Mouse (Mus musculus) lung, postnatal 0 days (tissue): ENCODE measurements around the gene Cdkn1c. TPM values are rescaled to one million over a fixed set of nuclear protein-coding genes. Genes with fewer than 3 reads are reported as not detected.
A peak's percentile ranks its signal among the peaks of the same experiment; 100 is the strongest.

Experiments used
- ATAC-seq: fragments of 200-750 bp; cut with Nextera tagmentation; 2 replicates; pipeline ENCODE4 v1.8.0; 2017; ENCODE audit warnings: moderate library complexity
- DNase-seq: peaks from one replicate; pipeline ENCODE4 v3.0.0-alpha.2; 2016; ENCODE audit warnings: low spot score
- H3K27ac ChIP-seq: fragments of 300-500 bp; sonication (generic); 2 replicates; pipeline ENCODE4 v1.5.1; 2014; ENCODE audit warnings: antibody characterized with exemption, mild to moderate bottlenecking, low read length, mixed read lengths
- H3K27me3 ChIP-seq: fragments of 300-500 bp; sonication (generic); replicated peaks from 2 replicates; pipeline ENCODE4 v1.6.1; 2014; ENCODE audit warnings: low read length, mixed read lengths; ENCODE audit not compliant: insufficient read depth
- H3K36me3 ChIP-seq: fragments of 300-500 bp; sonication (generic); 2 replicates; pipeline ENCODE4 v1.6.1; 2014; ENCODE audit warnings: low read length, mixed read lengths; ENCODE audit not compliant: insufficient read depth
- H3K4me1 ChIP-seq: fragments of 300-500 bp; sonication (generic); 2 replicates; pipeline ENCODE4 v1.6.1; 2014; ENCODE audit warnings: antibody characterized with exemption, low read depth, low read length, mixed read lengths; ENCODE audit not compliant: insufficient read depth
- H3K4me2 ChIP-seq: fragments of 300-500 bp; sonication (generic); replicated peaks from 2 replicates; pipeline ENCODE4 v1.6.1; 2014; ENCODE audit warnings: low read depth, mild to moderate bottlenecking, low read length, moderate library complexity, mixed read lengths
- H3K4me3 ChIP-seq: fragments of 300-500 bp; sonication (generic); 2 replicates; pipeline ENCODE4 v1.5.1; 2014; ENCODE audit warnings: low read depth, low read length
- H3K9ac ChIP-seq: fragments of 300-500 bp; sonication (generic); replicated peaks from 2 replicates; pipeline ENCODE4 v1.6.1; 2014; ENCODE audit warnings: low read depth, mild to moderate bottlenecking
- H3K9me3 ChIP-seq: fragments of 300-500 bp; sonication (generic); 2 replicates; pipeline ENCODE4 v1.6.1; 2016; ENCODE audit warnings: low read length, mixed read lengths
- CTCF ChIP-seq: IDR thresholded peaks from 2 replicates; pipeline ENCODE4 v1.5.1; 2016; ENCODE audit warnings: antibody characterized with exemption, mild to moderate bottlenecking
- EP300 ChIP-seq: IDR thresholded peaks from 2 replicates; pipeline ENCODE4 v1.6.1; 2016; ENCODE audit warnings: antibody characterized with exemption, mild to moderate bottlenecking, control low read depth
- WGBS: fragments of 180-500 bp; shearing (Covaris S2); extraction: QIAGEN DNeasy Blood & Tissue Kit; methylation state at CpG from one replicate; pipeline ENCODE4 v1.1.7; 2014; 5-methylcytosine and 5-hydroxymethylcytosine counted together
- polyA plus RNA-seq: library from polyadenylated mRNA; unstranded; fragments of >200 nt; fragmentation: Nextera tagmentation; extraction: Ambion mirVana; gene quantifications from 2 replicates; pipeline ENCODE4 v1.2.1, GENCODE M21; 2015

Gene Cdkn1c
- polyA plus RNA-seq, 1 experiment from 2014 or later, result 207 TPM

GRCm38 (mm10) chr7:143437231-143437893 lies 23.5 kb downstream of the Cdkn1c start:
- DNase-seq, result no peak
- TF ChIP-seq CTCF (no peak), EP300 (no peak)

GRCm38 (mm10) chr7:143433331-143433730 lies 27.5 kb downstream of the Cdkn1c start:
- Histone ChIP-seq H3K9me3 (no peaks in the 10 kb centered on the region), H3K9ac (no peak overlapping the region), H3K36me3 (no peaks in the 10 kb centered on the region), H3K27ac (no peak overlapping the region), H3K27me3 (0 out of 2 replicates have a peak, but pooled peaks cover 1% of the 10 kb centered on the region), H3K4me3 (no peak overlapping the region), H3K4me1 (peaks cover 7% of the 10 kb centered on the region; the same call in 1 of the 2 replicates), H3K4me2 (no peak overlapping the region)
- DNase-seq, result no peak
- no peak for TF ChIP-seq CTCF
- TF ChIP-seq EP300, result no peak
- no peak for ATAC-seq
- WGBS, result 81% methylated on average over 7 of the region's 7 CpGs

More at GRCm38 (mm10) chr7:143437231-143437893, 23.5 kb downstream of the Cdkn1c start:
- no peak overlapping the region for H3K27ac ChIP-seq
- peak; percentile 33 for ATAC-seq
- 0 out of 2 replicates have a peak, but pooled peaks cover 5% of the 10 kb centered on the region for H3K27me3 ChIP-seq
- H3K36me3 ChIP-seq, result no peaks in the 10 kb centered on the region
- peak overlapping the region; percentile 41 for H3K4me3 ChIP-seq
- peak overlapping the region; percentile 83 for H3K4me2 ChIP-seq
- H3K4me1 ChIP-seq, result no peaks in the 10 kb centered on the region
- peak overlapping the region; percentile 34; the same call in 1 of the 2 replicates for H3K9ac ChIP-seq
- WGBS, result 27% methylated on average over 18 of the region's 18 CpGs
- H3K9me3 ChIP-seq, result no peaks in the 10 kb centered on the region

GRCm38 (mm10) chr7:143432631-143433030 lies 28.2 kb downstream of the Cdkn1c start:
- no peak for ATAC-seq
- WGBS, result 85% methylated on average over 1 of the region's 1 CpGs
- Histone ChIP-seq H3K36me3 (no peaks in the 10 kb centered on the region), H3K4me3 (no peak overlapping the region), H3K9me3 (no peaks in the 10 kb centered on the region), H3K27ac (no peak overlapping the region), H3K4me2 (no peak overlapping the region), H3K4me1 (peaks cover 10% of the 10 kb centered on the region; the same call in 1 of the 2 replicates), H3K27me3 (no peaks in the 10 kb centered on the region), H3K9ac (no peak overlapping the region)
- TF ChIP-seq EP300, result no peak
- no peak for TF ChIP-seq CTCF
- DNase-seq, result no peak

GRCm38 (mm10) chr7:143428814-143429499 lies 31.9 kb downstream of the Cdkn1c start:
- Histone ChIP-seq H3K27ac (no peak overlapping the region), H3K36me3 (no peaks in the 10 kb centered on the region), H3K4me2 (no peak overlapping the region), H3K27me3 (no peaks in the 10 kb centered on the region), H3K4me3 (no peak overlapping the region), H3K9me3 (no peaks in the 10 kb centered on the region), H3K4me1 (peaks cover 10% of the 10 kb centered on the region; the same call in 1 of the 2 replicates), H3K9ac (no peak overlapping the region)
- TF ChIP-seq CTCF (no peak), EP300 (no peak)
- ATAC-seq, result 0 out of 2 replicates have a peak, but pooled peaks have one; percentile 21
- 54% methylated on average over 2 of the region's 2 CpGs for WGBS
- DNase-seq, result no peak

GRCm38 (mm10) chr7:143428142-143428813 lies 32.6 kb downstream of the Cdkn1c start:
- Histone ChIP-seq H3K36me3 (no peaks in the 10 kb centered on the region), H3K27ac (no peak overlapping the region), H3K4me1 (peaks cover 10% of the 10 kb centered on the region; the same call in 1 of the 2 replicates), H3K27me3 (no peaks in the 10 kb centered on the region), H3K4me3 (no peak overlapping the region), H3K9ac (no peak overlapping the region), H3K9me3 (no peaks in the 10 kb centered on the region), H3K4me2 (no peak overlapping the region)
- 55% methylated on average over 23 of the region's 23 CpGs for WGBS
- DNase-seq, result peak; percentile 20
- no peak for TF ChIP-seq EP300
- TF ChIP-seq CTCF, result no peak
- ATAC-seq, result peak; percentile 69

GRCm38 (mm10) chr7:143419585-143420160 lies 41.2 kb downstream of the Cdkn1c start:
- Histone ChIP-seq H3K9me3 (no peaks in the 10 kb centered on the region), H3K27ac (no peak overlapping the region), H3K9ac (no peak overlapping the region), H3K4me1 (no peaks in the 10 kb centered on the region), H3K36me3 (no peaks in the 10 kb centered on the region), H3K27me3 (no peaks in the 10 kb centered on the region), H3K4me3 (no peak overlapping the region), H3K4me2 (no peak overlapping the region)
- no peak for TF ChIP-seq CTCF
- TF ChIP-seq EP300, result no peak
- no peak for ATAC-seq
- no peak for DNase-seq
- WGBS, result 71% methylated on average over 4 of the region's 4 CpGs
